Mouse (Mus musculus): ENCODE data around the gene Scrg1. TPM values are rescaled to one million over a fixed set of nuclear protein-coding genes. Genes with fewer than 3 reads are reported as not detected.

The Scrg1 gene
- total RNA-seq, 1 experiment from 2014 or later: not detected

Other genes starting within 250 kb of the Scrg1 start
- gene Hand2, start 134.9 kb upstream of the Scrg1 start, total RNA-seq (2017): not detected in 2 replicates
- 40.9 and 55.7 TPM in 2 replicates for gene Sap30, start 31.9 kb downstream of the Scrg1 start, total RNA-seq (2017)
- gene Hmgb2, start 56.0 kb downstream of the Scrg1 start, total RNA-seq (2017): 367 and 434 TPM in 2 replicates
- 17.9 and 18.8 TPM in 2 replicates for gene Galnt7, start 197.1 kb downstream of the Scrg1 start, total RNA-seq (2017)

Measured in hematopoietic stem cell, adult 5-6 weeks (primary cell).